Comparison of ENCODE assay signal across 12 mouse cellular contexts in genomic region chr8:47889936-47890813, GRCm38 (mm10).
DNase-seq lines count a peak whose midpoint lies in the region; ATAC-seq and TF ChIP-seq lines count a peak whose summit lies in the region.
"Had no signal": no experiment of that assay in that cellular context is flagged by ENCODE, and none has a peak within 500 bp of the region (broad histone marks: within the 10 kb centered on the region; RNA-seq: fewer than 3 reads in every experiment).

No protein-coding gene starts in this region.

- 41% methylated on average over 23 of the region's 23 CpGs for WGBS in heart, embryonic 14.5 days
- WGBS in embryonic facial prominence, embryonic 13.5 days = 25% methylated on average over 23 of the region's 23 CpGs
- 58% methylated on average over 23 of the region's 23 CpGs for WGBS in hindbrain, postnatal 0 days

- peaks cover 26 to 40% of the 10 kb centered on the region in 2 experiments for H3K4me1 ChIP-seq in heart, embryonic 14.5 days (ENCODE audit: control insufficient read depth in 2 of 2, insufficient read depth in 2 of 2, low read length in 2 of 2)
- peaks cover 32% of the 10 kb centered on the region for H3K4me1 ChIP-seq in embryonic facial prominence, embryonic 13.5 days
- H3K4me1 ChIP-seq in hindbrain, postnatal 0 days (ENCODE audit: insufficient read depth, low read length) = 0 out of 2 replicates have a peak, but pooled peaks cover 3% of the 10 kb centered on the region

- H3K27ac ChIP-seq in heart, embryonic 14.5 days (replicated peaks in 1 of 2; ENCODE audit: control insufficient read depth in 1 of 2, insufficient read depth in 1 of 2, low read depth in 2 of 2, low read length in 2 of 2) = no peak overlapping the region
- no peak overlapping the region for H3K27ac ChIP-seq in embryonic facial prominence, embryonic 13.5 days
- no peak overlapping the region for H3K27ac ChIP-seq in hindbrain, postnatal 0 days
- H3K27ac ChIP-seq: kidney, postnatal 0 days had no signal

- H3K9me3 ChIP-seq in heart, embryonic 14.5 days (ENCODE audit: control insufficient read depth, low read length) = no peaks in the 10 kb centered on the region
- no peaks in the 10 kb centered on the region for H3K9me3 ChIP-seq in embryonic facial prominence, embryonic 13.5 days
- no peaks in the 10 kb centered on the region for H3K9me3 ChIP-seq in hindbrain, postnatal 0 days (ENCODE audit: low read length)

- peak overlapping the region; percentile 51 for H3K4me2 ChIP-seq in heart, embryonic 14.5 days (ENCODE audit: low read length)
- H3K4me2 ChIP-seq in embryonic facial prominence, embryonic 13.5 days = peak overlapping the region; percentile 42
- H3K4me2 ChIP-seq in hindbrain, postnatal 0 days (ENCODE audit: low read depth, low read length) = 0 out of 2 replicates have a peak overlapping the region, but pooled peaks have one; percentile 18

- H3K4me3 ChIP-seq in heart, embryonic 14.5 days (ENCODE audit: control insufficient read depth in 1 of 2, insufficient read depth in 1 of 2, low read depth in 1 of 2, low read length in 2 of 2) = no peak overlapping the region; a peak in 1 of 4 replicates
- no peak overlapping the region for H3K4me3 ChIP-seq in embryonic facial prominence, embryonic 13.5 days
- no peak overlapping the region for H3K4me3 ChIP-seq in hindbrain, postnatal 0 days (ENCODE audit: low read length)

- no peak for TF ChIP-seq CTCF in hindbrain, postnatal 0 days (IDR thresholded peaks at IDR 0.05; ENCODE audit: low read depth)

- no peak overlapping the region for H3K9ac ChIP-seq in heart, embryonic 14.5 days (ENCODE audit: low read length)
- H3K9ac ChIP-seq in embryonic facial prominence, embryonic 13.5 days = 0 out of 2 replicates have a peak overlapping the region, but pooled peaks have one; percentile 33
- H3K9ac ChIP-seq in hindbrain, postnatal 0 days (replicated peaks; ENCODE audit: low read length) = no peak overlapping the region

- intact Hi-C loops in heart, postnatal 25 days (cut with DNase I) = no loop called here

- DNase-seq in heart, postnatal 25 days (ENCODE audit: low spot score) = no peak
- peak; percentile 34 for DNase-seq in brain, adult 2 months (ENCODE audit: low read depth, low spot score)
- DNase-seq in hindbrain, postnatal 0 days (ENCODE audit: low spot score) = peak; percentile 19
- DNase-seq in natural killer cell, adult 2 months (ENCODE audit: low spot score in 2 of 2) = no peak
- no peak for DNase-seq in adrenal gland, postnatal 14 days
- no peak for DNase-seq in cerebellum, adult 8-10 months
- DNase-seq: gastrocnemius, postnatal 10 days had no signal

- peaks cover 37% of the 10 kb centered on the region for H3K36me3 ChIP-seq in heart, embryonic 14.5 days (ENCODE audit: control insufficient read depth, insufficient read depth, low read length)
- peaks cover 10% of the 10 kb centered on the region; the same call in 1 of the 2 replicates for H3K36me3 ChIP-seq in embryonic facial prominence, embryonic 13.5 days
- H3K36me3 ChIP-seq in hindbrain, postnatal 0 days (ENCODE audit: insufficient read depth, low read length) = no peaks in the 10 kb centered on the region

- H3K27me3 ChIP-seq in heart, embryonic 14.5 days (ENCODE audit: control insufficient read depth, insufficient read depth, low read length) = no peaks in the 10 kb centered on the region
- H3K27me3 ChIP-seq in embryonic facial prominence, embryonic 13.5 days = no peaks in the 10 kb centered on the region
- no peaks in the 10 kb centered on the region for H3K27me3 ChIP-seq in hindbrain, postnatal 0 days (ENCODE audit: insufficient read depth, low read length)
- H3K27me3 ChIP-seq: CH12.LX had no signal

- 0 out of 2 replicates have a peak, but pooled peaks have one; percentile 44 for ATAC-seq in heart, embryonic 14.5 days (ENCODE audit: insufficient number of reproducible peaks, insufficient read depth, low FRiP score, low read depth)
- peak; percentile 56; the same call in 1 of the 2 replicates for ATAC-seq in embryonic facial prominence, embryonic 13.5 days (ENCODE audit: insufficient number of reproducible peaks, insufficient read depth, low FRiP score, low TSS enrichment, low read depth)
- ATAC-seq in hindbrain, postnatal 0 days = 0 out of 2 replicates have a peak, but pooled peaks have one; percentile 62
- ATAC-seq: lung, postnatal 0 days had no signal

Comparison
In these comparisons a context has a peak if more than half of its experiments do, and no peak if none do; other contexts are left out.
1. DNase-seq: peak in brain, adult 2 months (single experiment) and hindbrain, postnatal 0 days (single experiment); none in heart, postnatal 25 days (single experiment), natural killer cell, adult 2 months (0 of 2), adrenal gland, postnatal 14 days (single experiment) and cerebellum, adult 8-10 months (single experiment).
2. Peak in every context shown above with its lines, with median percentiles within 50 percentile points of each other: ATAC-seq and H3K4me2 ChIP-seq.